Mouse (Mus musculus): ENCODE results near the gene Afdn.
"Not testable (repeated sequence)": the region's sequence is repeated elsewhere in the genome, so short reads cannot be mapped to it uniquely, and the experiment has no call there.

Afdn gene

DNA sequence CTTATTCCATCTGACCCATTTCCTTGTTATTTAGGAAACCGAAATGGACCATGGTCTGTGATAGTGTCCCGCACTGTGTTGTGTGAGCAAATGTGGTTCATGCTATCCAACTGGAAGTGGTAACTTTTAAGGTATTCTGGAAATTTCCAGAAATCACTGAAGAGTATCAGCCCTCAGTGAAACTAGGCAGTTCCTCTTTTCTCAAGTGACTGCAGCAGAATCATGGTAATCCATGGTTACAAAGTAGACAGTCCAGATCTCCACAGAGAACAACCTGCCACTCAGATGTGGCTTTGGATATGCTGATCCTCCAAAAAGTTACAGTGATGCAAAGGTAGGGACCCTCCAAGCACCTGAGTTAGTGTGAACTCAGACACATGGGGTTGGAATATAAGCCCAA lies 21.4 kb upstream of the Afdn start:
- no peak for DNase-seq (ENCODE audit: low read depth, low spot score)

DNA sequence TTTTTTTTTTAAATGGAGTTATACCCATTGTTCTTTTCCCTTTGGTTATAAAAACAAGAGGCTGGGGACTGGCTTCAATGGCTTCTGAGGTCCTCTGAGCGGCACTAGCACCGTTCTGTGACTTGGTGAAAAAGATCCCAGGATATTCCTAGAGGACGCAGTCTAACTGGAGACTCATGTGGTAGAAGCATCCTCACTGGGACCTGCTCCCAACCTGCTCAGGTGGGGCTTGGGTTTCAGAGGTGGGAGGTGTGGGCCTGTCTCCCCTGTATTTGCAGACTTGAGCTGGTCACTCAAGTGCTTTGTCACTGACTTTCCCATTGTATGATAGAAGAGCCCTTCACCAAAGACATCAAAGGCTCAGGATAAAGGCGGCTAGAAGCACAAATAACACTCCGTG lies 20.4 kb upstream of the Afdn start:
- DNase-seq (ENCODE audit: low read depth, low spot score) = no peak

DNA sequence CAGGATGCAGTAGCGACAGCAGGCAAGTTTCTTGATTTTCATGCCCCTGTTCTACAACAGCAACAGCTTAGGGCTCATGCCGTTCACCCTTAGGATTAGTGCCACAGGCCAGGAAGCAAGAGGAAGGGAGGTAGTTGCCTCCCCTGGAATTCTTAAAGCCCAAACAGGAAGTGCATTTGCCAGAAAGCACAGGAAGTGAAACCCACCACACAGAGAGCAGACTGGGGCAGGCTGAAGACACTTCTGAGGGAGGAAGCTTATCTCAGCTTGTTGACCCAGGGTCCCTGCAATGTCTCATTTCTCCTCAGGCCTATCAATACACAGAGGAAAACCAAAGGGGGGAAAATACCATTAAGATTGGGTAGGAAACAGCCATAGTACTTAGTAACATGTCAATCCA lies 19.5 kb upstream of the Afdn start:
- DNase-seq (ENCODE audit: low read depth, low spot score) = no peak

- no peak for DNase-seq (ENCODE audit: low read depth, low spot score)
These were observed 18.7 kb upstream of the Afdn start for GRCm38 (mm10) chr17:13741611-13742010.

DNA sequence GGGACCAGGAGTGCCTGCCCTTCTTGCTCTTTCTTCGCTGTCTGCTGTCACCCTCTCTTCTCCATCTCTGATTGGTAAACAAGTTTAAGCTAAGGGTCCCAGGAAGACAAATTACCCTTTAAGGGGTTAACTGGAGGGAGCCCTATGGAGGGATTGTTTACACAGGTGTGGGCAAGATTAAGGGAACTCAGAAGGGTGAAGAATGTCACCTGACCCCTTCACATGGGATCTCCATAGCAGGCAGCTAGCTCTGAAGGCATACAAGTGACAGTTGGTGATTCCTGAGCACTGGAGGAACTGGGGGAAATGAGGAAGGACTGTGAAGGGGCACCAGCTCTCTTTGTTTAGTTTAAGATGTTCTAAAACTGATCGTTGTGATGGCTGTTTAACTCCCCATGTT lies 18.0 kb upstream of the Afdn start:
- DNase-seq (ENCODE audit: low read depth, low spot score) = no peak

- no peak for DNase-seq (ENCODE audit: low read depth, low spot score)
These were observed 17.2 kb upstream of the Afdn start for GRCm38 (mm10) chr17:13742941-13743708.

DNA sequence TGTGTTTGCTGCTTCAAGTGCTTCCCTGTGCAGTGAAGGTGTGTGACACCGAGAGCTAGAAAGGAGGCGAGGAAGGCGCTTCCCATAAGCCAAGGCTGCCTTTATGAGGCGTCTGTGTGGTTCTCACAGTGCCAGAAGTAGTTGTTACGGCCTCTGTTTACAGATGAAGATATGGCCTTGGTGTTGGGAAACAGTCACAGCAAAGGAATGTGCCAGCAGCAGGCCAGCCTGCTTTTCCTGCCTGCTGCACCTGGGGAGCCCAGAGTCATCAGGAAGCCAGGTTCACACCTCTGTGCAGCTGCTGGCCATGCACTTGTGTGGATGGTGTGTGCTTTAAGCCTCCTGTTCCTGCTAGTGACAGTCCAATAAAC lies 16.6 kb upstream of the Afdn start:
- no peak for DNase-seq (ENCODE audit: low read depth, low spot score)

GRCm38 (mm10) chr17:13744219-13744618 lies 16.1 kb upstream of the Afdn start:
- no peak for DNase-seq (ENCODE audit: low read depth, low spot score)

DNA sequence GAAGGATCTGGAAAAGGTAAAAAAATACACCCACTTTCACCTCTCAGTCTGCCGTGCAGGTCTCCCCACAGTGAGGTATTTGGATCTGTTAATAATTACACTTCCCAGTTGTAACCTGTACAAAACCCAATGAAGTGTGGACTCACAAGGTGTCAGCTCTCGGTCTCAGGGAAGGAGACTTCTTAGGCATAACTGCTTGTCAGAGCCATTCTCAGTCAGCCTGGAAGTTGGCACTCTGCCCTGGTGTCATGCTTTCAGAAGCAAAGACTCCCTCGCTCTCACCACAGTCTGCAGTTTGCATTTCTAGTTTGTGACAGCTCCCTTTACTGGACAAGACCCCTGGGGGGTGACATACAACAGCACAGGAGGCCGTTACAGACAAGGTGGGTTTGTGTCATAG lies 15.5 kb upstream of the Afdn start:
- DNase-seq (ENCODE audit: low read depth, low spot score) = no peak

GRCm38 (mm10) chr17:13745373-13745772 lies 15.0 kb upstream of the Afdn start:
- DNase-seq (ENCODE audit: low read depth, low spot score) = no peak

- no peak for DNase-seq (ENCODE audit: low read depth, low spot score)
These were observed 14.0 kb upstream of the Afdn start for GRCm38 (mm10) chr17:13746330-13746729.

DNA sequence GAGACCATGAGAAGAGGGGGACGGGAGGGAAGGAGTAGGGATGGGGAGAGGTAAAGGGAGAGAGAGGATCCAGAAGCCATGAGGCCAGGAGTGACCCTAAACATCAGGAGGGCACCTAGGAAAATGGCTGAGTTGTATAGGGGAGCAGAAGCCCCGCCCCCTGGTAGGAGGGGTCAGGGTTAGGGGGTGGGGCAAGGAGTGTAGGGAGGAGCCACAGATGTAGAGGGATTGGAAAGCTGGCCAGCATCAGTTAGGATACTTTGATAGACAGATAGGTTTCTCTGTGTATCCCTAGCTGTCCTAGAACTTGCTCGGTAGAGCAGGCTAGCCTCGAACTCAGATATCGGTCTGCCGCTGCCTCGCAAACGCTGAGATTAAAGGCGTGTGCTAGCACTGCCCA lies 12.7 kb upstream of the Afdn start:
- DNase-seq (ENCODE audit: low read depth, low spot score) = no peak

GRCm38 (mm10) chr17:13749027-13749426 lies 11.3 kb upstream of the Afdn start:
- DNase-seq (ENCODE audit: low read depth, low spot score) = no peak

DNA sequence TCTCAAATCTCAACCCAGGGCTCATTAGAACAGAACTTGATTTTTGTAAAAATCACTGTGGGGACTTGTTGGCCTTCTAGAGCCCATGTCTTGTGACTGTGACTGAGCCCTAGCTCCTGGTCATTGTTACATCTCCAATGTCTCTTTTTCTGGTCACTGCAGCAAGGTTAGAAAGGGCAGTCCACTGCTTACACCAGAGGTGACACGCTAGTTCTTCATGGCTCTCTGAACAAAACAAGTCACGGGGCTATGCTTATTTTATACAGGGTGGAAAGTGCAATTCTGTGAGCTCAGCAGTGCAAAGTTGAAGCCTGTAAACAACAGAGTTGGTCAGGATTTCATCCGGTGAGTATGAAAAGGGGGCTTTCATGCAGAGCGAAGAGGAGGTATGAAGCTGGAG lies 6.4 kb upstream of the Afdn start:
- no peak for DNase-seq (ENCODE audit: low read depth, low spot score)

- DNase-seq (ENCODE audit: low read depth, low spot score) = no peak
These were observed 5.4 kb upstream of the Afdn start for GRCm38 (mm10) chr17:13754940-13755339.

GRCm38 (mm10) chr17:13758586-13758985 lies 1.8 kb upstream of the Afdn start:
- no peak for DNase-seq (ENCODE audit: low read depth, low spot score)

DNA sequence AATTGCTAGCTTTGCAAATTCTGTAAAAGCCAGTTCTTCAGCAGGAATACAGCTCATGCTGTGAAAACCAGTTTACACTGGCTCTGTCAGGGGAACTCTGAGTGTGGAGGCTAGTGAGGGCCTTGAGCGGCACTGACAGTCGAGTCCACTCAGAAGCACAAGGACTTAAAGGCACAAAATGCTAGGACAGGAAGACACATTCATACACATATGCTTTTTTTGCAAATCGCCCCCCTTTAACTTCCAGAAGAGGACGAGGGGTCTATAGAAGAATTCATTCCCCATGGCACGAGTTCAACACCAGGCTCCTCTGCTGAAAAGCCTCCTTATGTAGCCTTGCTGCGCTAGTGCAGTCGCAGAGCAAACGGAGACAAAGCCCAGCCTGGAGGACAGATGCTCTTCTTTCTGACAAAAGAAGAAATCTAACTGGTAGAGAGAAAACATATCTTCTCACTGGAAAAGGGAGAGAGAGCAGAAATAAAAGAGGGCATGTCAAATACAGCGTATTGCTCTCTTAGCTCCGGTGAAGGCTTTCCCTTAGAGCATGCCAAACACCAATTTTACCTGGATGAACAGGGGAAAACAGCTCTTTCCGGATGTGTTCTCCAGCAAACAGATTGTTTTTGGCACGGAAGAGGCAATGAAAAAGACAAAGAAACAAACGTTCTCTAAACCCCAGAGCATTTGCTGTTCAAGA lies 1.0 kb upstream of the Afdn start:
- DNase-seq (ENCODE audit: low read depth, low spot score) = no peak

GRCm38 (mm10) chr17:13760675-13761178 lies 388 bp downstream of the Afdn start:
- DNase-seq (ENCODE audit: low read depth, low spot score) = no peak

- DNase-seq (ENCODE audit: low read depth, low spot score) = no peak
These were observed 1.0 kb downstream of the Afdn start, which contains the start of gene Tcte2 for GRCm38 (mm10) chr17:13761179-13761913. Gene Tcte2 (minus strand): TSS chr17:13761825.

DNA sequence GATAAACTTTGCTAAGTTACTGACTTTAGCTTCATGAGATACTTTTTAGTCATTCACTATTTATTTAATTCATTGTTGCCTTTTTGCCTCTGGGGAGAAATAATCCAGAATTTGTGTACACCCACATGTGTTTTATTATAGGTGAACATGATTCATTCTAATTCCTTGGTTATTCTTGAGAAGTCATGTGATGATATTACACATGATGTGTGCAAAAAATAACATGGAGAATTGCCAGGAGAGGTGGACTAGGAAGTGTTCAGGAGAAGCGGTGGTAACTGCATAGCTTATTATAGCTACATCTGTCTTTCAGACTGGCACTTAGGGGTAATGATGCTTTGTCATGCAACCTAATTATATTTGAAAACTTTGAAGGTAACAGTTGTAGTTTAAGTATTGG lies 3.5 kb downstream of the Afdn start:
- no peak for DNase-seq (ENCODE audit: low read depth, low spot score)

DNA sequence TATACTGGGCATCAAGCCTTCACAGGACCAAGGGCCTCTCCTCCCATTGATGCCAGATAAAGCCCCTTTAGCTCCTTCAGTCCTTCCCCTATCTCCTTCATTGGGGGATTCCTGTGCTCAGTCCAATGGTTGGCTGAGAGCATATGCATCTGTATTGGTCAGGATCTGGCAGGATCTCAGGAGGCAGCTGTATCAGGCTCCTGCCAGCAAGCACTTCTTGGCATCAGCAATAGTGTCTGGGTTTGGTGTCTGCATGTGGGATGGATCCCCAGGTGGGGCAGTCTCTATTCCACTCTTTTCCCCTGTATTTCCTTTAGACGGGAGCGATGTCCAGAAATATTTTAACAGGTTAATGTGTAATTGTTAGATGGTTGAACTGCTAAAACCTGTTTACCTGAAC lies 4.6 kb downstream of the Afdn start:
- not testable (repeated sequence) for DNase-seq (ENCODE audit: low read depth, low spot score)

DNA sequence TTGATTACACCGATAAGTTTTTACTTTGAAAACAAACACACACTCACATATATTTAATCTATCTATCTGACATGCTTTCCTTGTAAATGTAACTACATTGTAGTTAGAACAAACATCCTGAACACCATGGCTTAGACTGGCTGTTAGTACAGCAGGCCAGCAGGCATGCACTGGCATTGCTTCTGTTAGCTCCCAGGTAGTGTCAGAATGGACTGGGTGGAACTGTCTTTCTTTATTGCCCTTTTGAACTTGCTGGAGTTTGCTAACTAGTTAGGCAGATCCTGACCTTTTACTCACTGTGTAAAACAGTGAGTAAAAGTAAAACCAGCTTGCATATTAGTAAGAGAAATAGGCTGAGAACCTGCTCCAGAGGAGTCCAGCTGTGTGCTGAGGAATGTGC lies 8.2 kb downstream of the Afdn start:
- DNase-seq (ENCODE audit: low read depth, low spot score) = no peak

Data from WW6 (cell line).